Mouse (Mus musculus) embryonic fibroblast, embryonic 13.5 days (primary cell): ENCODE measurements around the gene Morn3.

Experiments used
- CTCF ChIP-seq: IDR thresholded peaks from 2 replicates; pipeline ENCODE4 v1.5.1; 2011; ENCODE audit warnings: mild to moderate bottlenecking, control low read depth, low read length, moderate library complexity, borderline replicate concordance; ENCODE audit not compliant: insufficient read depth
- POLR2A ChIP-seq: IDR thresholded peaks from 2 replicates; pipeline ENCODE4 v1.6.1; 2011; ENCODE audit warnings: low read depth, mild to moderate bottlenecking, control low read depth, low read length, moderate library complexity

GRCm38 (mm10) chr5:122994303-122994846 is 52.4 kb downstream of the Morn3 start:
- TF ChIP-seq CTCF: no peak
- no peak for TF ChIP-seq POLR2A
